Mouse (Mus musculus) kidney, adult 8-10 months (tissue): ENCODE measurements around the gene Wdr20.

ENCODE experiments used
- DNase-seq, 2 experiments: peaks; one replicate each; pipeline ENCODE4 v3.0.0; 2022

Gene Wdr20

GRCm38 (mm10) chr12:110828908-110829307 is 91.2 kb downstream of the Wdr20 start:
- DNase-seq, result no peak

- no peak for DNase-seq
These were observed 92.7 kb downstream of the Wdr20 start for GRCm38 (mm10) chr12:110830293-110831024.

GRCm38 (mm10) chr12:110835182-110835581 is 97.4 kb downstream of the Wdr20 start:
- no peak for DNase-seq

- no peak for DNase-seq
These were observed 99.0 kb downstream of the Wdr20 start for GRCm38 (mm10) chr12:110836729-110837128.

GRCm38 (mm10) chr12:110837192-110837841 is 99.6 kb downstream of the Wdr20 start:
- DNase-seq, result peak; percentile 31 to 76

- DNase-seq, result no peak
These were observed 100.1 kb downstream of the Wdr20 start for GRCm38 (mm10) chr12:110837850-110838249.

GRCm38 (mm10) chr12:110840348-110841198 is 102.8 kb downstream of the Wdr20 start, which contains the start of gene Mok:
Mok (minus strand) TSS chr12:110840939.
- peak; percentile 94 to 96 for DNase-seq

- no peak for DNase-seq
These were observed 104.2 kb downstream of the Wdr20 start for GRCm38 (mm10) chr12:110841731-110842493.

GRCm38 (mm10) chr12:110843194-110844048 is 105.7 kb downstream of the Wdr20 start:
- DNase-seq, result peak; percentile 78 to 90

GRCm38 (mm10) chr12:110844227-110845130 is 106.7 kb downstream of the Wdr20 start:
- DNase-seq, result peak in 1 of 2 experiments; percentile 52

GRCm38 (mm10) chr12:110845131-110845880 is 107.6 kb downstream of the Wdr20 start:
- peak; percentile 96 to 98 for DNase-seq

- no peak for DNase-seq
These were observed 108.5 kb downstream of the Wdr20 start for GRCm38 (mm10) chr12:110846191-110846765.

GRCm38 (mm10) chr12:110850010-110850928 is 112.5 kb downstream of the Wdr20 start, which contains the start of gene Zfp839:
Zfp839 (plus strand) TSS chr12:110850253.
- DNase-seq, result peak; percentile 79 to 88

- DNase-seq, result peak in 1 of 2 experiments; percentile 51
These were observed 113.1 kb downstream of the Wdr20 start for GRCm38 (mm10) chr12:110850929-110851256.

GRCm38 (mm10) chr12:110851414-110851813 is 113.7 kb downstream of the Wdr20 start:
- DNase-seq, result no peak

- DNase-seq, result no peak
These were observed 114.2 kb downstream of the Wdr20 start for GRCm38 (mm10) chr12:110851923-110852322.
